Mouse (Mus musculus): ENCODE data around the gene Tnni3k.

DNA sequence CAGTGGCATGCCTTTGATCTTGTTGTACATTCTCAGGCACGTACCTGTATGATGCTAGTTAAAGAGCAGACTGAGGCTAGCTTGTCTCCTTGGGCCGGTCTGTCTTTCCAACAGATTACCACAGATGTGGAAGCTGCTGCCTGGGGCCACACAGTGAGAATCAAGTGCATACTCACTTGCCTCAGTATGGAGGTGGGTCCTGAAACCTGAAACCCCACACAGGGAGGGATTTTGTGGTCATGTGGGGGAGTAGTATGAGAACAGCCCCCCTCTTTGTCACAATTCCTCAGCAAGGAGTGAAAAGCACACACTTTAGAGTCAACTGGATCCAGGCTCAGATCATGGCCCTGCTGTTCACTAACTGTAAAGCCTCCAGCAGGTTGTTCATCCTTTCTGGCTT is 239.6 kb downstream of the Tnni3k start:
- no peak for TF ChIP-seq ETS1 (conservative IDR thresholded peaks at IDR 0.05; ENCODE audit: low read depth, low read length)
- no peak for TF ChIP-seq POLR2A (IDR thresholded peaks at IDR 0.05; ENCODE audit: low read depth, low read length)
- no peak for TF ChIP-seq CTCF (conservative IDR thresholded peaks at IDR 0.05 in 1 of 2, IDR thresholded peaks at IDR 0.05 in 1 of 2; ENCODE audit: low read depth in 2 of 2, low read length in 2 of 2)
- no peak for TF ChIP-seq MEF2A (IDR thresholded peaks at IDR 0.05; ENCODE audit: borderline replicate concordance, low read depth, low read length)
- no peak for TF ChIP-seq ZMIZ1 (IDR thresholded peaks at IDR 0.05; ENCODE audit: low read depth, low read length)
- no peak for TF ChIP-seq BHLHE40 (IDR thresholded peaks at IDR 0.05; ENCODE audit: low read depth, low read length)
- no peak for TF ChIP-seq SMC3 (IDR thresholded peaks at IDR 0.05; ENCODE audit: low read depth, low read length)
- TF ChIP-seq ZC3H11A (IDR thresholded peaks at IDR 0.05; ENCODE audit: low read depth, low read length) = no peak
